Mouse (Mus musculus) forebrain, embryonic 12.5 days (tissue): Measurements from ENCODE around the gene Fga. TPM values are rescaled to one million over a fixed set of nuclear protein-coding genes. Genes with fewer than 3 reads are reported as not detected.

Experiments
- ATAC-seq: fragments of 200-750 bp; cut with Nextera tagmentation; 2 replicates; pipeline ENCODE4 v1.8.0; 2017; ENCODE audit warnings: moderate TSS enrichment; ENCODE audit not compliant: low FRiP score
- H3K27ac ChIP-seq: fragments of 300-500 bp; sonication (generic); 2 replicates; pipeline ENCODE4 v1.5.1; 2016; ENCODE audit warnings: mild to moderate bottlenecking
- H3K27me3 ChIP-seq: fragments of 300-500 bp; sonication (generic); 2 replicates; pipeline ENCODE4 v1.6.1; 2016; ENCODE audit warnings: mild to moderate bottlenecking
- H3K36me3 ChIP-seq: fragments of 300-500 bp; sonication (generic); replicated peaks from 2 replicates; pipeline ENCODE4 v1.6.1; 2016; ENCODE audit warnings: mild to moderate bottlenecking
- H3K4me1 ChIP-seq: fragments of 300-500 bp; sonication (generic); 2 replicates; pipeline ENCODE4 v1.6.1; 2016
- H3K4me2 ChIP-seq: fragments of 300-500 bp; sonication (generic); 2 replicates; pipeline ENCODE4 v1.6.1; 2016; ENCODE audit warnings: mild to moderate bottlenecking, moderate library complexity
- H3K4me3 ChIP-seq: fragments of 300-500 bp; sonication (generic); replicated peaks from 2 replicates; pipeline ENCODE4 v1.5.1; 2016; ENCODE audit warnings: mild to moderate bottlenecking
- H3K9ac ChIP-seq: fragments of 300-500 bp; sonication (generic); 2 replicates; pipeline ENCODE4 v1.6.1; 2016; ENCODE audit warnings: mild to moderate bottlenecking
- H3K9me3 ChIP-seq: fragments of 300-500 bp; sonication (generic); 2 replicates; pipeline ENCODE4 v1.6.1; 2016
- WGBS: fragments of 180-500 bp; shearing (Covaris S2); methylation state at CpG from one replicate; pipeline ENCODE4 v1.1.7; 2016; 5-methylcytosine and 5-hydroxymethylcytosine counted together
- polyA plus RNA-seq: library from polyadenylated mRNA; unstranded; fragments of >200 nt; fragmentation: Nextera tagmentation; extraction: Ambion mirVana; gene quantifications from 2 replicates; pipeline ENCODE4 v1.2.1, GENCODE M21; 2016

The Fga gene
- polyA plus RNA-seq, 1 experiment from 2014 or later = not detected

GRCm38 (mm10) chr3:83032746-83033308 lies 7.0 kb downstream of the Fga start:
- Histone ChIP-seq H3K4me1 (no peaks in the 10 kb centered on the region), H3K27ac (no peak overlapping the region), H3K27me3 (no peaks in the 10 kb centered on the region), H3K9ac (peak overlapping the region; percentile 25; the same call in 1 of the 2 replicates), H3K4me3 (0 out of 2 replicates have a peak overlapping the region, but pooled peaks have one; percentile 8), H3K36me3 (no peaks in the 10 kb centered on the region), H3K4me2 (peak overlapping the region; percentile 38), H3K9me3 (no peaks in the 10 kb centered on the region)
- ATAC-seq = no peak
- WGBS = 40% methylated on average over 13 of the region's 13 CpGs

DNA sequence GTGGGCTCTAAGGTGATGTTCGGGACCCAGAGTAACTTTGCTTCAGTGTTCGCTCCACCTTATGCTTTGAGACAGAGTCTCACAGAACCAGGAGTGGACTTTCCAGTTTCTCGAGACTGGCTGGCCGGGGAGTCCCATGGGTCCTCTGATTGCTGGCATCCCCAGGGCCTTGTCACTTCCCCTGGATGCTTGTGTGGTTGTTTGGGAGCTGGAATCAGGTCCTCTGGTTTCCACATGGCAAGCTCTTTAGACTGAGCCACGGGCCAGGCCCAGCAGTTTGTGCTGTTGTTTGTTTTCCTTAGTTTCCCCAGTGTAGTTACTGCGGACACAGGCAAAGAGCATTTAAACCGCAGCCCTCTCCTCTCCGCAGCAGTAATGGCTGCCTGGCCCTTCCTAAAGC lies 7.9 kb downstream of the Fga start:
- H3K4me1 ChIP-seq = no peaks in the 10 kb centered on the region
- no peaks in the 10 kb centered on the region for H3K27me3 ChIP-seq
- H3K27ac ChIP-seq = no peak overlapping the region
- 86% methylated on average over 8 of the region's 8 CpGs for WGBS
- ATAC-seq = no peak
- no peak overlapping the region for H3K4me2 ChIP-seq
- H3K9me3 ChIP-seq = no peaks in the 10 kb centered on the region
- H3K9ac ChIP-seq = no peak overlapping the region
- no peaks in the 10 kb centered on the region for H3K36me3 ChIP-seq
- no peak overlapping the region for H3K4me3 ChIP-seq

DNA sequence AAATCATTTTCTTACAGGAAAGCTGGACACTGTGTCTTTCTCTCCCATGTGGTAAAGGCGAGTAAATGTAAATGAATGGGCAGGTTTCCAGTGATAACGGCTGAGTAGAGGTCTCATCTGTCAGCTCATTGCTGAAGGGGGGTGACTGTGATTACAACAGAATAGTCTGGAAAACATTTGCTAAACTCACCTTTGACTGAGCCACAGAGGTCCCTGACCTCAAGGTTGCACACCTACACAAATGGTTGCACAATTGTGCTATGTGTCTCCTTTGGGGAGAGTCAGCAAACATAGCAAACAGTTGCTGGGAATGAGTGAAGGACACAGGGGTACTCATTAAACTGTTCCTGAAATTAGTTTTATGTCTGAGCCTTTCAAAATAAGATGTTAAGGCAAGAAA lies 13.0 kb downstream of the Fga start:
- WGBS = 85% methylated on average over 2 of the region's 2 CpGs
- no peak overlapping the region for H3K4me3 ChIP-seq

DNA sequence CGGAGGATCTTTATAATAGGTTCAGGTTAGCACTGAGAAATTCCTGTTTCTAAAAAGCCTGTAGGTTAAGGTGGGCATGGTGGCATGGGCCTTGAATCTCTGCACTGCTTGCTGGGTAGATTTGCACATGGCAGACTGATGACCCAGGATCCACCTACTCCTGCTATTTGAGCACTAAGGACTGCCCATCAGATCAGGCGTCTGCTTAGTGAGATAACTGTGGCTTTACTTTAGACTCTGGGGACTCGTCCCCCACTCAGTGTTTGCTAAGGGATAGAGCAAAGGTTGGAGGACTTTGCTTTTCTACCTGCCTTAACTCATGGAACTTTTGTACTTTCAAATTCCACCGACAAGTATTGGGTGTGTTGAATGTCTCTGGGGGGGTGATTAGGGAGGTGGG lies 13.8 kb downstream of the Fga start:
- Histone ChIP-seq H3K4me1 (no peaks in the 10 kb centered on the region), H3K36me3 (no peaks in the 10 kb centered on the region), H3K9ac (no peak overlapping the region), H3K9me3 (no peaks in the 10 kb centered on the region), H3K27ac (no peak overlapping the region), H3K27me3 (no peaks in the 10 kb centered on the region), H3K4me3 (no peak overlapping the region), H3K4me2 (no peak overlapping the region)
- WGBS = 80% methylated on average over 4 of the region's 4 CpGs
- ATAC-seq = no peak

More for the DNA sequence above, 13.0 kb downstream of the Fga start:
- Histone ChIP-seq H3K27me3 (no peaks in the 10 kb centered on the region), H3K36me3 (no peaks in the 10 kb centered on the region), H3K4me1 (no peaks in the 10 kb centered on the region), H3K4me2 (no peak overlapping the region), H3K27ac (no peak overlapping the region), H3K9me3 (no peaks in the 10 kb centered on the region), H3K9ac (no peak overlapping the region)
- no peak for ATAC-seq

DNA sequence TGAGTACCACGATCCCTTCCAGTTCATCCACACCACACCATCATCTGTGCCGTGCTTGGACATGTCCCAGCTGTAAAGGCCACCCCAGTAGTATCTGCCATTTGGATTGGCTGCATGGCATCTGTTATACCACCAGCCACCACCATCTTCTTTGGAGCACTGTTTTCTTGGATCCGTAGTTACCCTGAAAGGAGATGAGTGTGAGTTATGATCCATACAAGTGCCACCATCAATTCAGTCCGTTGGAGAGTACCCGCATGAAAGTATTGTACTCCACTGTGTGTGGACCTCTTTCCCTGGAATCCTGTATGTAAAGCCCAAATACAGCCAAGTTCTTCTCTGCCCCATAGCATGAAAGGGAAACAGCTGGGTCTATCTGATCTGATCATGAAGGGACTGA lies 16.6 kb downstream of the Fga start:
- 91% methylated on average over 5 of the region's 5 CpGs for WGBS
- no peak for ATAC-seq

DNA sequence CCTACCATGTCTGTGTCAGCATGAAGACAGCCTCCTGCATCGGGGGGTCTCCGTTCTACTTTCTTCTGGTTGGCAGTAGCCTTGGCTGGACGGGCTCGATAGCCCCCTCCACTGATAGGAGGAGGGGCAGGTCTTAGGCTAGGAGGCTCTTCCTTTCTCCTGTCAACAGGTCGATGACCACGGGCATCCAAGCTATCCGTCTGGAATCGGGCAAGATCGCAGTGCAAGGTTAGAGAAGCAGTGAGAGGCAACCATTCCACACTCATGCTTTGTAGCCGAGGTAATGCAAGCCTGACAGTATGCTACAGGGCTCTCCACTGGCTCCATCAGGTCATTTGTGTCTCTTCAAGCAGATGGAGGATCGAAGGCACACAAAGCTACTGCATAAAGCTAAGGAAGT lies 20.8 kb downstream of the Fga start:
- 84% methylated on average over 11 of the region's 11 CpGs for WGBS
- Histone ChIP-seq H3K4me1 (no peaks in the 10 kb centered on the region), H3K9ac (no peak overlapping the region), H3K27ac (no peak overlapping the region), H3K36me3 (no peaks in the 10 kb centered on the region), H3K27me3 (no peaks in the 10 kb centered on the region), H3K9me3 (no peaks in the 10 kb centered on the region), H3K4me3 (no peak overlapping the region), H3K4me2 (no peak overlapping the region)
- no peak for ATAC-seq

More for the DNA sequence above, 16.6 kb downstream of the Fga start:
- no peak overlapping the region for H3K9ac ChIP-seq
- H3K4me2 ChIP-seq = no peak overlapping the region
- H3K36me3 ChIP-seq = no peaks in the 10 kb centered on the region
- no peak overlapping the region for H3K27ac ChIP-seq
- H3K9me3 ChIP-seq = no peaks in the 10 kb centered on the region
- no peak overlapping the region for H3K4me3 ChIP-seq
- H3K4me1 ChIP-seq = no peaks in the 10 kb centered on the region
- no peaks in the 10 kb centered on the region for H3K27me3 ChIP-seq

DNA sequence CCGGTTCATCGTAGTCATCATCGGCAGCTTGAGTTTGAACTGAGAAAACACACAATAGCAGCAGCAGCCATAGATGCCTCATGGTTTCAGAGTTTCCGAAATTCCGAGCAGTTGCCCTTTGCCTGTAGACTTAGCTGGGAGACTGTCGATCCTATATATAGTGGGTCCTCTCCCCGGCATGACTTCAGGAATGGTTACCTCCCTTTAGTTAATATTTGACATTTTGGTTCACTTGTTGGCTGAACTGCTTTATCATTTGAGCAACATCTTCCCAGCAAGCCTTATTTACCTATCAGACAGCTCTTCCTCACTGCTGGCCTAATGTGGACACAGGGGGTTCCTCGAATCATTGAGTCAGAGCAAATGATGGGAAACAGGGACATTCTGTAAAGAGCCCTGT lies 23.8 kb downstream of the Fga start, which contains the start of gene Fgb:
Gene Fgb (minus strand): TSS at position 184 of the 400 bp plus-strand sequence.
- 94% methylated on average over 8 of the region's 8 CpGs for WGBS
- Histone ChIP-seq H3K4me1 (no peaks in the 10 kb centered on the region), H3K27ac (no peak within 1 kb of the TSS), H3K4me3 (no peak within 1 kb of the TSS), H3K9ac (no peak within 1 kb of the TSS), H3K36me3 (no peaks in the 10 kb centered on the region), H3K27me3 (no peaks in the 10 kb centered on the region), H3K4me2 (no peak within 1 kb of the TSS), H3K9me3 (no peaks in the 10 kb centered on the region)
- ATAC-seq = no peak

GRCm38 (mm10) chr3:83050661-83051060 lies 24.8 kb downstream of the Fga start:
- H3K27me3 ChIP-seq = no peaks in the 10 kb centered on the region
- no peak overlapping the region for H3K27ac ChIP-seq
- 81% methylated on average over 5 of the region's 5 CpGs for WGBS
- H3K4me1 ChIP-seq = no peaks in the 10 kb centered on the region
- no peaks in the 10 kb centered on the region for H3K9me3 ChIP-seq
- no peak overlapping the region for H3K4me2 ChIP-seq
- H3K4me3 ChIP-seq = no peak overlapping the region
- no peaks in the 10 kb centered on the region for H3K36me3 ChIP-seq
- ATAC-seq = no peak
- no peak overlapping the region for H3K9ac ChIP-seq

- no peak overlapping the region for H3K4me2 ChIP-seq
- no peaks in the 10 kb centered on the region for H3K27me3 ChIP-seq
- no peak overlapping the region for H3K4me3 ChIP-seq
- H3K9ac ChIP-seq = no peak overlapping the region
- H3K27ac ChIP-seq = no peak overlapping the region
- 93% methylated on average over 5 of the region's 5 CpGs for WGBS
- H3K4me1 ChIP-seq = peaks cover 11% of the 10 kb centered on the region
- 0 out of 2 replicates have a peak, but pooled peaks cover 2% of the 10 kb centered on the region for H3K36me3 ChIP-seq
- ATAC-seq = no peak
- H3K9me3 ChIP-seq = no peaks in the 10 kb centered on the region
These were observed 26.2 kb downstream of the Fga start for GRCm38 (mm10) chr3:83052102-83052501.

GRCm38 (mm10) chr3:83053126-83053525 lies 27.2 kb downstream of the Fga start:
- Histone ChIP-seq H3K27ac (no peak overlapping the region), H3K4me1 (peaks cover 11% of the 10 kb centered on the region), H3K27me3 (no peaks in the 10 kb centered on the region), H3K4me3 (no peak overlapping the region), H3K36me3 (peaks cover 3% of the 10 kb centered on the region; the same call in 1 of the 2 replicates), H3K9ac (no peak overlapping the region), H3K9me3 (no peaks in the 10 kb centered on the region), H3K4me2 (no peak overlapping the region)
- WGBS = 87% methylated on average over 7 of the region's 7 CpGs
- ATAC-seq = no peak

- H3K4me3 ChIP-seq = no peak overlapping the region
- H3K27me3 ChIP-seq = no peaks in the 10 kb centered on the region
- H3K4me1 ChIP-seq = peaks cover 11% of the 10 kb centered on the region
- no peaks in the 10 kb centered on the region for H3K9me3 ChIP-seq
- 40% methylated on average over 10 of the region's 10 CpGs for WGBS
- H3K27ac ChIP-seq = no peak overlapping the region
- ATAC-seq = no peak
- H3K4me2 ChIP-seq = no peak overlapping the region
- H3K9ac ChIP-seq = no peak overlapping the region
- H3K36me3 ChIP-seq = peaks cover 9% of the 10 kb centered on the region
These were observed 27.9 kb downstream of the Fga start for GRCm38 (mm10) chr3:83053758-83054157.

GRCm38 (mm10) chr3:83054759-83055158 lies 28.9 kb downstream of the Fga start:
- peaks cover 11% of the 10 kb centered on the region for H3K4me1 ChIP-seq
- H3K9me3 ChIP-seq = no peaks in the 10 kb centered on the region
- no peak for ATAC-seq
- no peak overlapping the region for H3K9ac ChIP-seq
- WGBS = 43% methylated on average over 13 of the region's 13 CpGs
- H3K36me3 ChIP-seq = peaks cover 19% of the 10 kb centered on the region
- H3K4me2 ChIP-seq = peak overlapping the region; percentile 39
- H3K27ac ChIP-seq = no peak overlapping the region
- H3K27me3 ChIP-seq = no peaks in the 10 kb centered on the region
- peak overlapping the region; percentile 81 for H3K4me3 ChIP-seq

GRCm38 (mm10) chr3:83055281-83056038 lies 29.6 kb downstream of the Fga start, which contains the start of gene Plrg1:
Gene Plrg1 (plus strand): TSS chr3:83055522.
- Histone ChIP-seq H3K36me3 (peaks cover 26% of the 10 kb centered on the region), H3K9me3 (no peaks in the 10 kb centered on the region), H3K4me3 (peak within 1 kb of the TSS; percentile 81), H3K27me3 (no peaks in the 10 kb centered on the region), H3K9ac (peak within 1 kb of the TSS; percentile 76), H3K4me1 (peaks cover 11% of the 10 kb centered on the region), H3K4me2 (peak within 1 kb of the TSS; percentile 83), H3K27ac (peak within 1 kb of the TSS; percentile 65)
- ATAC-seq = peak; percentile 99
- WGBS = under 1% methylated on average over 59 of the region's 61 CpGs
